Mouse (Mus musculus) kidney, adult 2 months (tissue): Measurements from ENCODE around the gene Atf1.

Experiments
- CTCF ChIP-seq: fragments of 200-500 bp; conservative IDR thresholded peaks from 2 replicates; pipeline ENCODE4 v1.5.1; 2011; ENCODE audit warnings: low read depth, mild to moderate bottlenecking, control low read depth, low read length, moderate library complexity, mixed read lengths; ENCODE audit not compliant: insufficient read depth, insufficient read length
- POLR2A ChIP-seq: fragments of 200-500 bp; IDR thresholded peaks from one replicate; pipeline ENCODE4 v1.6.1; 2011; ENCODE audit warnings: low read depth, low read length, control low read depth

GRCm38 (mm10) chr15:100274790-100275559, 47.4 kb downstream of the Atf1 start:
- TF ChIP-seq CTCF: no peak
- no peak for TF ChIP-seq POLR2A
